ENCODE assay signal across 10 mouse cellular contexts in the genomic region with DNA sequence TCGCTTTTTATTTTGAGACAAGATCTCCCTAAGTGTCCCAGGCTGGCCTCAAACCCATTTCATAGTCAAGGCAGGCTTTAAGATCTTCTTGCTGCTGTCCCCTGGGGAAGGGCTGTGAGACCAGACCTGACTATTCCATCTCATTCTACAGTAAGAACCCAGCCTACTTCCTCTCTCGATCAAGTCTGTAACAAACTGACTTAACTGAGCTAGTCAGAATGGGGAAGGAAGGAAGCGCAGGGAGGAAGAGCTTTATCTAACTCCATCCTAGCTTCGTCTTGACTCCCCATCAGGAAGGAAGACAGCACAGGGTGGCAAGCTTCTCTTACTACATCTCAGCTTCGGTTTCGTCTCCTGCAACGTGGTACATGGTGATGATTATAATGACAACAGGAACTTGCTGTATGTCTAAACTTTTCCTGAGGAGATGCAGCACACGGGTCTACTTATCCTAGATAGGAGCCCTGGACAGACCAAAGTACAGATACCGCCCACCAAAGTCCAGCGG. TPM values are rescaled to one million over a fixed set of nuclear protein-coding genes. Genes with fewer than 3 reads are reported as not detected.
DNase-seq lines count a peak whose midpoint lies in the region; ATAC-seq and TF ChIP-seq lines count a peak whose summit lies in the region.
"Had no signal": no experiment of that assay in that cellular context is flagged by ENCODE, and none has a peak within 500 bp of the region (broad histone marks: within the 10 kb centered on the region; RNA-seq: fewer than 3 reads in every experiment).

No protein-coding gene starts in this region.

- peak; percentile 48 for DNase-seq in liver, adult 2 months (ENCODE audit: extremely low read depth, low read depth, low spot score)
- DNase-seq in liver (no peak), adipocyte (ENCODE audit: low spot score) (no peak)
- DNase-seq in right cerebral cortex, adult 18-20 months, result no peak

- H3K79me2 ChIP-seq in liver, adult 2 months (ENCODE audit: control insufficient read depth, insufficient read depth, low read length), result no peaks in the 10 kb centered on the region

- no peaks in the 10 kb centered on the region for H3K4me1 ChIP-seq in liver, adult 2 months (ENCODE audit: control insufficient read depth, insufficient read depth, low read length)
- H3K4me1 ChIP-seq in bone marrow, adult 2 months (ENCODE audit: control insufficient read depth, insufficient read depth, low read length), result no peaks in the 10 kb centered on the region; the same call in 1 of the 2 replicates
- H3K4me1 ChIP-seq in liver, embryonic 15.5 days (replicated peaks), result peaks cover 13% of the 10 kb centered on the region
- H3K4me1 ChIP-seq in stomach, embryonic 14.5 days (ENCODE audit: control insufficient read depth, insufficient read depth, low read length), result peaks cover 18% of the 10 kb centered on the region

- no peak overlapping the region for H3K9ac ChIP-seq in liver, adult 2 months (ENCODE audit: low read depth, low read length)
- H3K9ac ChIP-seq in liver, embryonic 15.5 days, result no peak overlapping the region
- no peak overlapping the region for H3K9ac ChIP-seq in stomach, embryonic 14.5 days (replicated peaks; ENCODE audit: low read depth, low read length)

- no peak for TF ChIP-seq CTCF in liver, adult 2 months (IDR thresholded peaks at IDR 0.05; ENCODE audit: low read depth, low read length)
- TF ChIP-seq CTCF in bone marrow, adult 2 months (IDR thresholded peaks at IDR 0.05; ENCODE audit: control insufficient read depth, insufficient read depth, low read length), result no peak

- H3K36me3 ChIP-seq in liver, adult 2 months (ENCODE audit: control insufficient read depth, insufficient read depth, low read length), result no peaks in the 10 kb centered on the region
- no peaks in the 10 kb centered on the region for H3K36me3 ChIP-seq in liver, embryonic 15.5 days (replicated peaks)
- H3K36me3 ChIP-seq in stomach, embryonic 14.5 days (ENCODE audit: control insufficient read depth, insufficient read depth, low read length), result no peaks in the 10 kb centered on the region
- H3K36me3 ChIP-seq: limb, embryonic 10.5 days had no signal

- 0 out of 2 replicates have a peak overlapping the region, but pooled peaks have one; percentile 10 for H3K27ac ChIP-seq in liver, adult 2 months (replicated peaks; ENCODE audit: insufficient read depth, low read depth, low read length)
- peak overlapping the region; percentile 78 for H3K27ac ChIP-seq in bone marrow, adult 2 months (ENCODE audit: control insufficient read depth, insufficient read depth, low read depth, low read length, poor library complexity)
- peak overlapping the region; percentile 39 for H3K27ac ChIP-seq in liver, embryonic 15.5 days (replicated peaks)
- H3K27ac ChIP-seq in stomach, embryonic 14.5 days (ENCODE audit: low read length), result peak overlapping the region; percentile 22; the same call in 1 of the 2 replicates
- H3K27ac ChIP-seq: hindbrain, postnatal 0 days; limb, embryonic 10.5 days had no signal

- 78% methylated on average over 10 of the region's 10 CpGs for WGBS in liver, adult 2 months
- WGBS in bone marrow, adult 2 months, result 11% methylated on average over 10 of the region's 10 CpGs
- WGBS in liver, embryonic 15.5 days (ENCODE audit: insufficient replicate concordance), result 18% methylated on average over 10 of the region's 10 CpGs
- 77% methylated on average over 10 of the region's 10 CpGs for WGBS in stomach, embryonic 14.5 days

- H3K9me3 ChIP-seq in liver, embryonic 15.5 days (replicated peaks), result no peaks in the 10 kb centered on the region
- H3K9me3 ChIP-seq in stomach, embryonic 14.5 days (ENCODE audit: control insufficient read depth, low read depth, low read length), result no peaks in the 10 kb centered on the region
- H3K9me3 ChIP-seq: limb, embryonic 10.5 days had no signal

- TF ChIP-seq POLR2A in liver, adult 2 months (IDR thresholded peaks at IDR 0.05; ENCODE audit: extremely low read depth, insufficient read depth, low read length), result no peak
- TF ChIP-seq POLR2A in bone marrow, adult 2 months (IDR thresholded peaks at IDR 0.05; ENCODE audit: borderline replicate concordance, control insufficient read depth, low read depth, low read length), result no peak

- ATAC-seq in liver, embryonic 15.5 days (ENCODE audit: insufficient read depth), result no peak
- ATAC-seq in stomach, embryonic 14.5 days (ENCODE audit: insufficient number of reproducible peaks, insufficient read depth, low FRiP score, low read depth), result no peak
- ATAC-seq: hindbrain, postnatal 0 days had no signal

- H3K4me3 ChIP-seq in liver, adult 2 months (ENCODE audit: insufficient read depth, low read depth, low read length), result no peak overlapping the region
- no peak overlapping the region for H3K4me3 ChIP-seq in bone marrow, adult 2 months (replicated peaks; ENCODE audit: control insufficient read depth, low read depth, low read length)
- H3K4me3 ChIP-seq in liver, embryonic 15.5 days (replicated peaks), result no peak overlapping the region
- no peak overlapping the region for H3K4me3 ChIP-seq in stomach, embryonic 14.5 days (ENCODE audit: low read depth, low read length)
- H3K4me3 ChIP-seq: limb, embryonic 10.5 days had no signal

- H3K27me3 ChIP-seq in liver, adult 2 months (ENCODE audit: control insufficient read depth, insufficient read depth, low read length), result no peaks in the 10 kb centered on the region
- no peaks in the 10 kb centered on the region for H3K27me3 ChIP-seq in liver, embryonic 15.5 days
- no peaks in the 10 kb centered on the region for H3K27me3 ChIP-seq in stomach, embryonic 14.5 days (ENCODE audit: control insufficient read depth, insufficient read depth, low read length)

- no peak overlapping the region for H3K4me2 ChIP-seq in liver, embryonic 15.5 days
- no peak overlapping the region for H3K4me2 ChIP-seq in stomach, embryonic 14.5 days (replicated peaks; ENCODE audit: low read depth, low read length)
- H3K4me2 ChIP-seq: heart, embryonic 11.5 days had no signal

RNA-seq across cellular contexts. Expression of a gene that starts 4.8 kb away (rescaled TPM):
- total RNA-seq in liver, adult 2 months (2014; rRNA removed), result 18.2 and 20.5 TPM in 2 replicates
- polyA plus RNA-seq in liver, adult 2 months (2012; rRNA removed), result 33.9 and 43.0 TPM in 2 replicates
- 55.6 and 92.8 TPM in 2 replicates for polyA plus RNA-seq in bone marrow, adult 2 months (2011; ENCODE audit: insufficient read depth, insufficient read length, low replicate concordance, missing spikeins)
- 5.1 and 5.7 TPM in 2 replicates for polyA plus RNA-seq in liver, embryonic 15.5 days (2015; fragmentation: Nextera tagmentation; extraction: Ambion mirVana)
- polyA plus RNA-seq in stomach, embryonic 14.5 days (2014; fragmentation: Nextera tagmentation; extraction: Ambion mirVana), result 14.9 and 18.4 TPM in 2 replicates

RNA-seq across cellular contexts. Expression of a gene that starts 9.9 kb away (rescaled TPM):
- total RNA-seq in liver, adult 2 months (2014; rRNA removed), result 1.5 TPM in 2 replicates
- polyA plus RNA-seq in liver, adult 2 months (2012; rRNA removed), result 2.0 TPM in 2 replicates
- polyA plus RNA-seq in bone marrow, adult 2 months (2011; ENCODE audit: insufficient read depth, insufficient read length, low replicate concordance, missing spikeins), result 4.4 and 8.0 TPM in 2 replicates
- polyA plus RNA-seq in liver, embryonic 15.5 days (2015; fragmentation: Nextera tagmentation; extraction: Ambion mirVana), result 2.4 and 2.5 TPM in 2 replicates
- polyA plus RNA-seq in stomach, embryonic 14.5 days (2014; fragmentation: Nextera tagmentation; extraction: Ambion mirVana), result 15.7 and 16.3 TPM in 2 replicates

Comparison
In these comparisons a context has a peak if more than half of its experiments do, and no peak if none do; other contexts are left out.
1. H3K27ac ChIP-seq: peak in every context shown above with its lines; median percentile 78 in bone marrow, adult 2 months; 39 in liver, embryonic 15.5 days; 22 in stomach, embryonic 14.5 days; 10 in liver, adult 2 months.